In genomic region chr7:35128677-35129567, GRCm38 (mm10) we compare ENCODE assay signal across 15 mouse cellular contexts. TPM values are rescaled to one million over a fixed set of nuclear protein-coding genes. Genes with fewer than 3 reads are reported as not detected.
DNase-seq lines count a peak whose midpoint lies in the region; ATAC-seq lines count a peak whose summit lies in the region.
"Had no signal": no experiment of that assay in that cellular context is flagged by ENCODE, and none has a peak within 500 bp of the region (broad histone marks: within the 10 kb centered on the region; RNA-seq: fewer than 3 reads in every experiment).

No protein-coding gene starts in this region.

- 47% methylated on average over 17 of the region's 17 CpGs for WGBS in limb, embryonic 15.5 days
- 71% methylated on average over 17 of the region's 17 CpGs for WGBS in limb, embryonic 10.5 days
- 38% methylated on average over 17 of the region's 17 CpGs for WGBS in intestine, embryonic 15.5 days
- WGBS in hindbrain, embryonic 10.5 days: 76% methylated on average over 17 of the region's 17 CpGs

- DNase-seq in limb, embryonic 10.5 days (ENCODE audit: low spot score): no peak
- DNase-seq in MN1 (ENCODE audit: low spot score): peak; percentile 48
- DNase-seq in lung, postnatal 36 days: peak; percentile 70
- no peak for DNase-seq in left cerebral cortex, postnatal 36 days (ENCODE audit: low spot score in 2 of 2)
- DNase-seq in hindbrain, embryonic 10.5 days (ENCODE audit: low spot score): no peak
- DNase-seq: cerebellum, adult 2 months; gastrocnemius, adult 2 months; heart, postnatal 36 days; layer of hippocampus, adult 9-11 months had no signal

- intact Hi-C loops in left cerebral cortex, postnatal 36 days (cut with DNase I): no loop called here

- ATAC-seq in limb, embryonic 15.5 days (ENCODE audit: insufficient number of reproducible peaks, low FRiP score, low TSS enrichment, low read depth): no peak; the same call in 1 of the 2 replicates
- peak; percentile 47 for ATAC-seq in intestine, embryonic 15.5 days
- ATAC-seq: activated CD4-positive, CD25-positive, alpha-beta regulatory T cell, adult 4 months; inflammation-experienced regulatory T-cells, adult 6 months had no signal

- peak overlapping the region; percentile 54 for H3K27ac ChIP-seq in limb, embryonic 15.5 days
- no peak overlapping the region for H3K27ac ChIP-seq in limb, embryonic 10.5 days
- H3K27ac ChIP-seq in intestine, embryonic 15.5 days: no peak overlapping the region
- no peak overlapping the region for H3K27ac ChIP-seq in hindbrain, embryonic 10.5 days
- H3K27ac ChIP-seq: forebrain, embryonic 10.5 days; gastrocnemius, adult 2 months; heart, embryonic 10.5 days had no signal

- H3K4me1 ChIP-seq in limb, embryonic 15.5 days: peaks cover 14% of the 10 kb centered on the region
- H3K4me1 ChIP-seq in limb, embryonic 10.5 days: 0 out of 2 replicates have a peak, but pooled peaks cover 10% of the 10 kb centered on the region
- peaks cover 28% of the 10 kb centered on the region for H3K4me1 ChIP-seq in intestine, embryonic 15.5 days (replicated peaks)
- H3K4me1 ChIP-seq in hindbrain, embryonic 10.5 days (replicated peaks): peaks cover 6% of the 10 kb centered on the region; the same call in 1 of the 2 replicates
- H3K4me1 ChIP-seq: forebrain, embryonic 10.5 days had no signal

- H3K27me3 ChIP-seq in limb, embryonic 15.5 days: peaks cover 11% of the 10 kb centered on the region; the same call in 1 of the 2 replicates
- H3K27me3 ChIP-seq in limb, embryonic 10.5 days (ENCODE audit: low read depth, poor library complexity, severe bottlenecking): peaks cover 54% of the 10 kb centered on the region
- H3K27me3 ChIP-seq in intestine, embryonic 15.5 days (replicated peaks): no peaks in the 10 kb centered on the region
- H3K27me3 ChIP-seq in hindbrain, embryonic 10.5 days (ENCODE audit: insufficient read depth, poor library complexity, severe bottlenecking): peaks cover 50% of the 10 kb centered on the region

- no peak overlapping the region for H3K9ac ChIP-seq in limb, embryonic 15.5 days
- H3K9ac ChIP-seq in intestine, embryonic 15.5 days: no peak overlapping the region

- H3K4me2 ChIP-seq in limb, embryonic 15.5 days: no peak overlapping the region
- H3K4me2 ChIP-seq in intestine, embryonic 15.5 days (replicated peaks): 0 out of 2 replicates have a peak overlapping the region, but pooled peaks have one; percentile 6

- H3K36me3 ChIP-seq in limb, embryonic 15.5 days: no peaks in the 10 kb centered on the region
- H3K36me3 ChIP-seq in limb, embryonic 10.5 days: no peaks in the 10 kb centered on the region
- no peaks in the 10 kb centered on the region for H3K36me3 ChIP-seq in intestine, embryonic 15.5 days
- no peaks in the 10 kb centered on the region for H3K36me3 ChIP-seq in hindbrain, embryonic 10.5 days
- H3K36me3 ChIP-seq: forebrain, embryonic 10.5 days; heart, embryonic 10.5 days had no signal

- H3K9me3 ChIP-seq in limb, embryonic 15.5 days: no peaks in the 10 kb centered on the region
- H3K9me3 ChIP-seq in limb, embryonic 10.5 days (replicated peaks): no peaks in the 10 kb centered on the region
- no peaks in the 10 kb centered on the region for H3K9me3 ChIP-seq in intestine, embryonic 15.5 days
- H3K9me3 ChIP-seq in hindbrain, embryonic 10.5 days: no peaks in the 10 kb centered on the region
- H3K9me3 ChIP-seq: heart, embryonic 10.5 days had no signal

- no peak overlapping the region for H3K4me3 ChIP-seq in limb, embryonic 15.5 days
- H3K4me3 ChIP-seq in limb, embryonic 10.5 days: no peak overlapping the region
- no peak overlapping the region for H3K4me3 ChIP-seq in intestine, embryonic 15.5 days (replicated peaks)
- no peak overlapping the region for H3K4me3 ChIP-seq in hindbrain, embryonic 10.5 days
- H3K4me3 ChIP-seq: forebrain, embryonic 10.5 days; gastrocnemius, adult 2 months; heart, embryonic 10.5 days had no signal

RNA-seq across cellular contexts. Expression of gene Cebpa, which starts 9.8 kb away (rescaled TPM):
- 13.6 and 16.5 TPM in 2 replicates for polyA plus RNA-seq in limb, embryonic 15.5 days (2015; fragmentation: Nextera tagmentation; extraction: Ambion mirVana)
- polyA plus RNA-seq in limb, embryonic 10.5 days (2016; fragmentation: Nextera tagmentation; extraction: Ambion mirVana): 0.25 and 0.40 TPM in 2 replicates
- 13.9 and 14.1 TPM in 2 replicates for polyA plus RNA-seq in intestine, embryonic 15.5 days (2015; fragmentation: Nextera tagmentation; extraction: Ambion mirVana)
- 10 to 100 TPM in 1 of 2 experiments, 1 to 10 TPM in 1; 9.3 to 11.0 TPM for total RNA-seq in left cerebral cortex, postnatal 36 days (2021)
- 0.43 and 0.54 TPM in 2 replicates for polyA plus RNA-seq in hindbrain, embryonic 10.5 days (2016; fragmentation: Nextera tagmentation; extraction: Ambion mirVana)

RNA-seq across cellular contexts. Expression of gene Slc7a10, which starts 57.3 kb away (rescaled TPM):
- polyA plus RNA-seq in limb, embryonic 15.5 days (2015; fragmentation: Nextera tagmentation; extraction: Ambion mirVana): 6.7 and 8.6 TPM in 2 replicates
- 0.31 TPM in 1 of 2 replicates, not detected in the other for polyA plus RNA-seq in limb, embryonic 10.5 days (2016; fragmentation: Nextera tagmentation; extraction: Ambion mirVana)
- polyA plus RNA-seq in intestine, embryonic 15.5 days (2015; fragmentation: Nextera tagmentation; extraction: Ambion mirVana): 1.6 and 1.7 TPM in 2 replicates
- total RNA-seq in left cerebral cortex, postnatal 36 days (2021): 10 to 100 TPM; 41.1 to 42.7 TPM
- 0.56 and 0.80 TPM in 2 replicates for polyA plus RNA-seq in hindbrain, embryonic 10.5 days (2016; fragmentation: Nextera tagmentation; extraction: Ambion mirVana)

Comparison
In these comparisons a context has a peak if more than half of its experiments do, and no peak if none do; other contexts are left out.
1. DNase-seq: peak in MN1 (single experiment) and lung, postnatal 36 days (single experiment); none in limb, embryonic 10.5 days (single experiment), left cerebral cortex, postnatal 36 days (0 of 2) and hindbrain, embryonic 10.5 days (single experiment).